Mouse (Mus musculus): ENCODE results near the gene Pde4b. TPM values are rescaled to one million over a fixed set of nuclear protein-coding genes. Genes with fewer than 3 reads are reported as not detected.

Gene Pde4b
- polyA plus RNA-seq, 1 experiment from 2014 or later, result 6.8 TPM

- WGBS, result 50% methylated on average over 9 of the region's 9 CpGs
- Histone ChIP-seq H3K36me3 (ENCODE audit: control insufficient read depth, insufficient read depth, low read length) (no peaks in the 10 kb centered on the region), H3K9ac (ENCODE audit: low read length) (no peak overlapping the region), H3K27me3 (ENCODE audit: control insufficient read depth, insufficient read depth, low read length) (no peaks in the 10 kb centered on the region), H3K4me1 (ENCODE audit: control insufficient read depth, insufficient read depth, low read length) (no peaks in the 10 kb centered on the region), H3K9me3 (ENCODE audit: control insufficient read depth, low read length) (no peaks in the 10 kb centered on the region), H3K4me2 (ENCODE audit: low read depth, severe bottlenecking) (no peak overlapping the region), H3K4me3 (ENCODE audit: low read depth, low read length) (no peak overlapping the region), H3K27ac (replicated peaks; ENCODE audit: low read depth, low read length) (no peak overlapping the region)
- DNase-seq (ENCODE audit: low spot score) (no peak), ATAC-seq (ENCODE audit: insufficient number of reproducible peaks, low FRiP score, low TSS enrichment, low read depth) (no peak)
These were observed 280.9 kb downstream of the Pde4b start for GRCm38 (mm10) chr4:102368105-102368735.

- no peak overlapping the region for H3K4me2 ChIP-seq (ENCODE audit: low read depth, severe bottlenecking)
- no peak overlapping the region for H3K4me3 ChIP-seq (ENCODE audit: low read depth, low read length)
- no peaks in the 10 kb centered on the region for H3K4me1 ChIP-seq (ENCODE audit: control insufficient read depth, insufficient read depth, low read length)
- no peak for ATAC-seq (ENCODE audit: insufficient number of reproducible peaks, low FRiP score, low TSS enrichment, low read depth)
- H3K9me3 ChIP-seq (ENCODE audit: control insufficient read depth, low read length), result no peaks in the 10 kb centered on the region
- no peak overlapping the region for H3K27ac ChIP-seq (replicated peaks; ENCODE audit: low read depth, low read length)
- 77% methylated on average over 5 of the region's 5 CpGs for WGBS
- DNase-seq (ENCODE audit: low spot score), result no peak
- H3K36me3 ChIP-seq (ENCODE audit: control insufficient read depth, insufficient read depth, low read length), result no peaks in the 10 kb centered on the region
- H3K27me3 ChIP-seq (ENCODE audit: control insufficient read depth, insufficient read depth, low read length), result no peaks in the 10 kb centered on the region
- H3K9ac ChIP-seq (ENCODE audit: low read length), result no peak overlapping the region
These were observed 287.3 kb downstream of the Pde4b start for GRCm38 (mm10) chr4:102374614-102375013.

GRCm38 (mm10) chr4:102382763-102383505, 295.6 kb downstream of the Pde4b start:
- Histone ChIP-seq H3K27me3 (ENCODE audit: control insufficient read depth, insufficient read depth, low read length) (no peaks in the 10 kb centered on the region), H3K9ac (ENCODE audit: low read length) (no peak overlapping the region), H3K4me2 (ENCODE audit: low read depth, severe bottlenecking) (no peak overlapping the region), H3K4me1 (ENCODE audit: control insufficient read depth, insufficient read depth, low read length) (no peaks in the 10 kb centered on the region), H3K4me3 (ENCODE audit: low read depth, low read length) (no peak overlapping the region), H3K27ac (replicated peaks; ENCODE audit: low read depth, low read length) (no peak overlapping the region), H3K9me3 (ENCODE audit: control insufficient read depth, low read length) (no peaks in the 10 kb centered on the region), H3K36me3 (ENCODE audit: control insufficient read depth, insufficient read depth, low read length) (no peaks in the 10 kb centered on the region)
- DNase-seq (ENCODE audit: low spot score) (no peak), ATAC-seq (ENCODE audit: insufficient number of reproducible peaks, low FRiP score, low TSS enrichment, low read depth) (no peak)
- WGBS, result 79% methylated on average over 1 of the region's 1 CpGs

- H3K9ac ChIP-seq (ENCODE audit: low read length), result no peak overlapping the region
- H3K9me3 ChIP-seq (ENCODE audit: control insufficient read depth, low read length), result no peaks in the 10 kb centered on the region
- H3K4me2 ChIP-seq (ENCODE audit: low read depth, severe bottlenecking), result no peak overlapping the region
- H3K36me3 ChIP-seq (ENCODE audit: control insufficient read depth, insufficient read depth, low read length), result no peaks in the 10 kb centered on the region
- H3K4me1 ChIP-seq (ENCODE audit: control insufficient read depth, insufficient read depth, low read length), result no peaks in the 10 kb centered on the region
- H3K27ac ChIP-seq (replicated peaks; ENCODE audit: low read depth, low read length), result no peak overlapping the region
- ATAC-seq (ENCODE audit: insufficient number of reproducible peaks, low FRiP score, low TSS enrichment, low read depth) (no peak), DNase-seq (ENCODE audit: low spot score) (no peak)
- no peaks in the 10 kb centered on the region for H3K27me3 ChIP-seq (ENCODE audit: control insufficient read depth, insufficient read depth, low read length)
- H3K4me3 ChIP-seq (ENCODE audit: low read depth, low read length), result no peak overlapping the region
- 73% methylated on average over 2 of the region's 2 CpGs for WGBS
These were observed 306.3 kb downstream of the Pde4b start for GRCm38 (mm10) chr4:102393605-102394004.

- no peak overlapping the region for H3K9ac ChIP-seq (ENCODE audit: low read length)
- no peaks in the 10 kb centered on the region for H3K4me1 ChIP-seq (ENCODE audit: control insufficient read depth, insufficient read depth, low read length)
- H3K9me3 ChIP-seq (ENCODE audit: control insufficient read depth, low read length), result no peaks in the 10 kb centered on the region
- WGBS, result 92% methylated on average over 4 of the region's 4 CpGs
- DNase-seq (ENCODE audit: low spot score) (no peak), ATAC-seq (ENCODE audit: insufficient number of reproducible peaks, low FRiP score, low TSS enrichment, low read depth) (no peak)
- no peak overlapping the region for H3K4me2 ChIP-seq (ENCODE audit: low read depth, severe bottlenecking)
- H3K27me3 ChIP-seq (ENCODE audit: control insufficient read depth, insufficient read depth, low read length), result no peaks in the 10 kb centered on the region
- H3K27ac ChIP-seq (replicated peaks; ENCODE audit: low read depth, low read length), result no peak overlapping the region
- H3K4me3 ChIP-seq (ENCODE audit: low read depth, low read length), result no peak overlapping the region
- no peaks in the 10 kb centered on the region for H3K36me3 ChIP-seq (ENCODE audit: control insufficient read depth, insufficient read depth, low read length)
These were observed 310.0 kb downstream of the Pde4b start for GRCm38 (mm10) chr4:102397334-102397733.

GRCm38 (mm10) chr4:102398512-102398911, 311.2 kb downstream of the Pde4b start:
- H3K4me1 ChIP-seq (ENCODE audit: control insufficient read depth, insufficient read depth, low read length), result no peaks in the 10 kb centered on the region
- H3K9me3 ChIP-seq (ENCODE audit: control insufficient read depth, low read length), result no peaks in the 10 kb centered on the region
- H3K9ac ChIP-seq (ENCODE audit: low read length), result no peak overlapping the region
- no peaks in the 10 kb centered on the region for H3K36me3 ChIP-seq (ENCODE audit: control insufficient read depth, insufficient read depth, low read length)
- no peaks in the 10 kb centered on the region for H3K27me3 ChIP-seq (ENCODE audit: control insufficient read depth, insufficient read depth, low read length)
- DNase-seq (ENCODE audit: low spot score) (no peak), ATAC-seq (ENCODE audit: insufficient number of reproducible peaks, low FRiP score, low TSS enrichment, low read depth) (no peak)
- no peak overlapping the region for H3K4me2 ChIP-seq (ENCODE audit: low read depth, severe bottlenecking)
- no peak overlapping the region for H3K27ac ChIP-seq (replicated peaks; ENCODE audit: low read depth, low read length)
- H3K4me3 ChIP-seq (ENCODE audit: low read depth, low read length), result no peak overlapping the region
- WGBS, result 96% methylated on average over 1 of the region's 1 CpGs

GRCm38 (mm10) chr4:102406848-102407247, 319.5 kb downstream of the Pde4b start:
- H3K36me3 ChIP-seq (ENCODE audit: control insufficient read depth, insufficient read depth, low read length), result no peaks in the 10 kb centered on the region
- DNase-seq (ENCODE audit: low spot score) (no peak), ATAC-seq (ENCODE audit: insufficient number of reproducible peaks, low FRiP score, low TSS enrichment, low read depth) (no peak)
- 73% methylated on average over 3 of the region's 3 CpGs for WGBS
- H3K27me3 ChIP-seq (ENCODE audit: control insufficient read depth, insufficient read depth, low read length), result no peaks in the 10 kb centered on the region
- H3K4me2 ChIP-seq (ENCODE audit: low read depth, severe bottlenecking), result no peak overlapping the region
- no peaks in the 10 kb centered on the region for H3K4me1 ChIP-seq (ENCODE audit: control insufficient read depth, insufficient read depth, low read length)
- no peak overlapping the region for H3K27ac ChIP-seq (replicated peaks; ENCODE audit: low read depth, low read length)
- no peak overlapping the region for H3K9ac ChIP-seq (ENCODE audit: low read length)
- H3K4me3 ChIP-seq (ENCODE audit: low read depth, low read length), result no peak overlapping the region
- no peaks in the 10 kb centered on the region for H3K9me3 ChIP-seq (ENCODE audit: control insufficient read depth, low read length)

- Histone ChIP-seq H3K27me3 (ENCODE audit: control insufficient read depth, insufficient read depth, low read length) (no peaks in the 10 kb centered on the region), H3K4me2 (ENCODE audit: low read depth, severe bottlenecking) (no peak overlapping the region), H3K9ac (ENCODE audit: low read length) (no peak overlapping the region), H3K9me3 (ENCODE audit: control insufficient read depth, low read length) (no peaks in the 10 kb centered on the region), H3K4me1 (ENCODE audit: control insufficient read depth, insufficient read depth, low read length) (no peaks in the 10 kb centered on the region), H3K36me3 (ENCODE audit: control insufficient read depth, insufficient read depth, low read length) (no peaks in the 10 kb centered on the region), H3K4me3 (ENCODE audit: low read depth, low read length) (no peak overlapping the region), H3K27ac (replicated peaks; ENCODE audit: low read depth, low read length) (no peak overlapping the region)
- ATAC-seq (ENCODE audit: insufficient number of reproducible peaks, low FRiP score, low TSS enrichment, low read depth) (no peak), DNase-seq (ENCODE audit: low spot score) (no peak)
- 70% methylated on average over 2 of the region's 2 CpGs for WGBS
These were observed 320.8 kb downstream of the Pde4b start for GRCm38 (mm10) chr4:102408132-102408531.
